Mouse (Mus musculus): ENCODE data around the gene Fam13a.

GRCm38 (mm10) chr6:58968272-58968671 is 56.1 kb downstream of the Fam13a start:
- no peak for TF ChIP-seq CTCF (IDR thresholded peaks at IDR 0.05; ENCODE audit: low read depth, low read length)
- TF ChIP-seq GATA2 (IDR thresholded peaks at IDR 0.05; ENCODE audit: borderline replicate concordance, low read depth, low read length), result no peak
- no peak for TF ChIP-seq GATA1 (IDR thresholded peaks at IDR 0.05; ENCODE audit: borderline replicate concordance, low read length)
- no peak for TF ChIP-seq TAL1 (conservative IDR thresholded peaks at IDR 0.05; ENCODE audit: low read depth, low read length)
- TF ChIP-seq POLR2AphosphoS5 (IDR thresholded peaks at IDR 0.05; ENCODE audit: insufficient replicate concordance, low read depth, low read length), result no peak
